Mouse (Mus musculus) liver (tissue): ENCODE results near the gene Meox1.

Source experiments
- DNase-seq: peaks from one replicate; pipeline ENCODE4 v3.0.0-alpha.2; 2020; ENCODE audit warnings: mixed read lengths

Gene Meox1

GRCm38 (mm10) chr11:101894204-101894603 lies at the start of gene Meox1:
TSS of gene Meox1 (minus strand) at chr11:101894374.
- no peak for DNase-seq

GRCm38 (mm10) chr11:101943055-101943454 lies 48.9 kb upstream of the Meox1 start:
- DNase-seq = no peak

- DNase-seq = no peak
These were observed 42.9 kb upstream of the Meox1 start for GRCm38 (mm10) chr11:101937108-101937507.

- DNase-seq = no peak
These were observed 42.2 kb upstream of the Meox1 start for GRCm38 (mm10) chr11:101936421-101936820.

GRCm38 (mm10) chr11:101935743-101936142 lies 41.6 kb upstream of the Meox1 start:
- no peak for DNase-seq

- DNase-seq = no peak
These were observed 37.8 kb upstream of the Meox1 start for GRCm38 (mm10) chr11:101931978-101932377.

- DNase-seq = peak; percentile 36
These were observed 34.0 kb upstream of the Meox1 start for GRCm38 (mm10) chr11:101928030-101928762.

GRCm38 (mm10) chr11:101926951-101927589 lies 32.9 kb upstream of the Meox1 start:
- no peak for DNase-seq

- no peak for DNase-seq
These were observed 31.5 kb upstream of the Meox1 start for GRCm38 (mm10) chr11:101925636-101926035.

- DNase-seq = no peak
These were observed 30.3 kb upstream of the Meox1 start for GRCm38 (mm10) chr11:101924441-101924976.

- no peak for DNase-seq
These were observed 29.8 kb upstream of the Meox1 start for GRCm38 (mm10) chr11:101923988-101924387.

GRCm38 (mm10) chr11:101921361-101921952 lies 27.3 kb upstream of the Meox1 start:
- no peak for DNase-seq

- peak; percentile 75 for DNase-seq
These were observed 25.5 kb upstream of the Meox1 start for GRCm38 (mm10) chr11:101919660-101920059.

- DNase-seq = no peak
These were observed 24.4 kb upstream of the Meox1 start for GRCm38 (mm10) chr11:101918609-101919008.

- no peak for DNase-seq
These were observed 22.6 kb upstream of the Meox1 start for GRCm38 (mm10) chr11:101916772-101917171.

GRCm38 (mm10) chr11:101913591-101913990 lies 19.4 kb upstream of the Meox1 start:
- no peak for DNase-seq

- peak; percentile 58 for DNase-seq
These were observed 17.8 kb upstream of the Meox1 start for GRCm38 (mm10) chr11:101911855-101912579.

GRCm38 (mm10) chr11:101910230-101910946 lies 16.2 kb upstream of the Meox1 start:
- DNase-seq = peak; percentile 76

- DNase-seq = no peak
These were observed 14.6 kb upstream of the Meox1 start for GRCm38 (mm10) chr11:101908777-101909176.

- DNase-seq = peak; percentile 68
These were observed 10.9 kb upstream of the Meox1 start for GRCm38 (mm10) chr11:101905115-101905514.

- no peak for DNase-seq
These were observed 7.1 kb upstream of the Meox1 start for GRCm38 (mm10) chr11:101901309-101901708.

GRCm38 (mm10) chr11:101898328-101898727 lies 4.2 kb upstream of the Meox1 start:
- DNase-seq = no peak
